Mouse (Mus musculus) 3T3-L1 (cell line): ENCODE data around the gene Ccdc157.
"Not testable (repeated sequence)": the region's sequence is repeated elsewhere in the genome, so short reads cannot be mapped to it uniquely, and the experiment has no call there.

ENCODE experiments used
- DNase-seq: peaks from one replicate; pipeline ENCODE4 v3.0.0-alpha.2; 2015; ENCODE audit warnings: low read depth, low spot score

Ccdc157 gene

GRCm38 (mm10) chr11:4133450-4133849, 26.6 kb downstream of the Ccdc157 start:
- peak; percentile 42 for DNase-seq

GRCm38 (mm10) chr11:4128461-4128860, 31.6 kb downstream of the Ccdc157 start:
- DNase-seq = not testable (repeated sequence)

DNA sequence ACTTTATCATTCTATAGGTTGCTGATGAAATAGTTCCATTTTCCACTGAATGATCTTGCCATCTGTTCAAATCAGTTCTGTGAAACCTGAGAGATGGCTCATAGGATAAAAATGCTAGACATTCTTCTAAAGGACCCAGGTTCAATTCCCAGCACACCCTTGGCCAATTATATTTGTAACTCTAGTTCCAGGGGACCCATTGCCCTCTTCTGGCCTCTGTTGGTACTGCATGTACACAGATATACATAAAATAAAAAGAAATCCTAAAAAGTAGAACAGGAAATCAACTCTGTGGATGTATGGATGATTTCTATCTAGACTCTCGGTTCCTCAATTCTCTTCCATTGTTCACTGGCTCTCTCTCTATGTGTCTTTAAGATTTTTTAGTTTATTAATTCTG, 33.0 kb downstream of the Ccdc157 start:
- DNase-seq = peak; percentile 21

GRCm38 (mm10) chr11:4123922-4124321, 36.2 kb downstream of the Ccdc157 start:
- DNase-seq = peak; percentile 31

- DNase-seq = no peak
These were observed 37.1 kb downstream of the Ccdc157 start, which contains the start of gene Sec14l2 for GRCm38 (mm10) chr11:4122742-4123579. Gene Sec14l2 (minus strand): TSS chr11:4123415.

GRCm38 (mm10) chr11:4122226-4122625, 37.9 kb downstream of the Ccdc157 start:
- no peak for DNase-seq

GRCm38 (mm10) chr11:4121691-4122090, 38.4 kb downstream of the Ccdc157 start:
- no peak for DNase-seq

GRCm38 (mm10) chr11:4119635-4120034, 40.5 kb downstream of the Ccdc157 start:
- no peak for DNase-seq

- no peak for DNase-seq
These were observed 41.8 kb downstream of the Ccdc157 start for GRCm38 (mm10) chr11:4118081-4118921.

- DNase-seq = no peak
These were observed 42.6 kb downstream of the Ccdc157 start for GRCm38 (mm10) chr11:4117372-4118071.

- no peak for DNase-seq
These were observed 43.5 kb downstream of the Ccdc157 start for GRCm38 (mm10) chr11:4116458-4117141.

- DNase-seq = no peak
These were observed 44.7 kb downstream of the Ccdc157 start for GRCm38 (mm10) chr11:4115407-4115806.

GRCm38 (mm10) chr11:4114541-4114940, 45.6 kb downstream of the Ccdc157 start:
- DNase-seq = not testable (repeated sequence)

- no peak for DNase-seq
These were observed 46.1 kb downstream of the Ccdc157 start for GRCm38 (mm10) chr11:4113970-4114369.

DNA sequence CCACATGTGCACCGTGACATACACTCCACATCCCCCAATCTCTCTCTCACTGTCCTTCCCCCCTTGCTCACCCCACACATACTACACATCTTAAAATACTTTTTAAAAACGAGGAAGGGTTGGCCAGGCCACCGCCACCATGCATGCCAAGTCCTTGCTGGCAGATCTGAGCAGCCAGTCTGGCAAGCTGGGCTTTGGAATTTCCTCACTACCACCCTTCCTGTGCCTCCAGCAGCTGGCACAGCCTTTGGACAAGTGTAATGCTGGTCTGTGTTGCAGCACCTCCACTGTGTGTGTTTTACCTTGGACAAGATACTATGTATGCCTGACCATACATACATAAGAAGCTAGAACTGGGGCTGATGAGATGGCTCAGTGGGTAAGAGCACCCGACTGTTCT, 46.6 kb downstream of the Ccdc157 start:
- DNase-seq = no peak

GRCm38 (mm10) chr11:4112861-4113260, 47.2 kb downstream of the Ccdc157 start:
- no peak for DNase-seq

DNA sequence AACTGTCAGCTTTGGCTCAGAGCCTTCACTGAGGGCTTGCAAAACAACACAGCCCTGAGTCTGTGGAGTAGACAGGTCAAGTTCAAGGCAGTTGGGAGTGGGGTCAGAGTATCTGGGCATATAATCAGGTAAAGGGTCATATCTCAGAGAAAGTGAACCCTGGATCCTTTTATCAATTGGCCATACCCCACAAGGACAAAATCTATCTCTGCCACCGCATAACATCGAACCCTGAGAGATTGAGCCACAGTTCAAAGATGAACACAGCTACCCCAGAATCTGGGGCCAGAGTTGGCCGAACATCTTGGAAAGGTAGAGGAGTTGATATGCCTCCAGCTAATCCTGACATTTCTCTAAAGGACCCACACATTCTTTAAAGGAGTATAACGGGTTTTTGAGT, 48.1 kb downstream of the Ccdc157 start:
- no peak for DNase-seq

GRCm38 (mm10) chr11:4108691-4109090, 51.4 kb downstream of the Ccdc157 start:
- DNase-seq = no peak

DNA sequence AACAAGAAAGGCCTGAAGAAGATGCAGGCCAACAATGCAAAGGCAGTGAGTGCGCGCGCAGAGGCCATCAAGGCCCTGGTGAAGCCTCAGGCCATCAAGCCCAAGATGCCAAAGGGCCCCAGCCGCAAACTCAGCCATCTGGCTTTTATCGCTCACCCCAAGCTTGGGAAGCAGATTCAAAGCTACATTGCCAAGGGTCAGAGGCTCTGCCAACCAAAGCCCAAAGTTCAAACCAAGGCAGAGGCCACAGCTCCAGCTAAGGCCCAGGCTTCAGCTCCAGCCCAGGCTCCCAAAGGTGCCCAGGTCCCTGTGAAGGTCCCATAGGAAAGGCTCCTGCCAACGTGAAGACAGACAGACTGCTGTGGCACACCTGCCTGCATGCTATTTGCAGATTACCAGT, 52.2 kb downstream of the Ccdc157 start:
- DNase-seq = not testable (repeated sequence)

- no peak for DNase-seq
These were observed 54.6 kb downstream of the Ccdc157 start for GRCm38 (mm10) chr11:4105444-4105843.

- no peak for DNase-seq
These were observed 55.1 kb downstream of the Ccdc157 start for GRCm38 (mm10) chr11:4104989-4105388.
